Mouse (Mus musculus) inflammation-experienced regulatory T-cells, adult 6 months (primary cell): ENCODE measurements around the gene Rbm20. TPM values are rescaled to one million over a fixed set of nuclear protein-coding genes. Genes with fewer than 3 reads are reported as not detected.

Source experiments
- ATAC-seq: one replicate; pipeline ENCODE4 v1.8.0; 2017
- polyA plus RNA-seq, 3 experiments: library from polyadenylated mRNA; unstranded; fragments of 100-300 nt; shearing (Covaris generic); gene quantifications; one replicate each; pipeline ENCODE4 v1.2.1; 2017

Rbm20 gene
- polyA plus RNA-seq, 3 experiments from 2014 or later = 0.15 to 0.20 (median 0.15) TPM

- ATAC-seq = no peak
These were observed 83.3 kb downstream of the Rbm20 start for GRCm38 (mm10) chr19:53760125-53761101.

- ATAC-seq = no peak
These were observed 85.8 kb downstream of the Rbm20 start for GRCm38 (mm10) chr19:53762749-53763438.

- no peak for ATAC-seq
These were observed 87.8 kb downstream of the Rbm20 start for GRCm38 (mm10) chr19:53764688-53765478.

GRCm38 (mm10) chr19:53768478-53768877 is 91.4 kb downstream of the Rbm20 start:
- ATAC-seq = peak; percentile 58

- no peak for ATAC-seq
These were observed 97.0 kb downstream of the Rbm20 start for GRCm38 (mm10) chr19:53773937-53774640.

- no peak for ATAC-seq
These were observed 97.7 kb downstream of the Rbm20 start for GRCm38 (mm10) chr19:53774641-53775350.

GRCm38 (mm10) chr19:53779402-53779801 is 102.3 kb downstream of the Rbm20 start:
- ATAC-seq = no peak

- ATAC-seq = no peak
These were observed 102.7 kb downstream of the Rbm20 start for GRCm38 (mm10) chr19:53779818-53780217.

- ATAC-seq = no peak
These were observed 103.9 kb downstream of the Rbm20 start for GRCm38 (mm10) chr19:53780752-53781602.

- ATAC-seq = no peak
These were observed 104.7 kb downstream of the Rbm20 start for GRCm38 (mm10) chr19:53781826-53782225.

GRCm38 (mm10) chr19:53785352-53785751 is 108.2 kb downstream of the Rbm20 start:
- no peak for ATAC-seq

- no peak for ATAC-seq
These were observed 109.1 kb downstream of the Rbm20 start for GRCm38 (mm10) chr19:53786239-53786638.

GRCm38 (mm10) chr19:53786836-53787235 is 109.7 kb downstream of the Rbm20 start:
- ATAC-seq = no peak

- ATAC-seq = no peak
These were observed 111.7 kb downstream of the Rbm20 start for GRCm38 (mm10) chr19:53788621-53789331.

GRCm38 (mm10) chr19:53789571-53789970 is 112.5 kb downstream of the Rbm20 start:
- ATAC-seq = no peak

- peak; percentile 48 for ATAC-seq
These were observed 114.9 kb downstream of the Rbm20 start for GRCm38 (mm10) chr19:53791751-53792720.

GRCm38 (mm10) chr19:53792976-53793897 is 116.1 kb downstream of the Rbm20 start:
- ATAC-seq = no peak
